Mouse (Mus musculus): ENCODE results near the gene Evi2b. TPM values are rescaled to one million over a fixed set of nuclear protein-coding genes. Genes with fewer than 3 reads are reported as not detected.

Evi2b gene
- polyA plus RNA-seq, 1 experiment = 0.30 TPM

GRCm38 (mm10) chr11:79528601-79529000, 5.0 kb upstream of the Evi2b start:
- peaks cover 48% of the 10 kb centered on the region for H3K36me3 ChIP-seq (ENCODE audit: control insufficient read depth, insufficient read depth)
- TF ChIP-seq CTCF (IDR thresholded peaks at IDR 0.05; ENCODE audit: control insufficient read depth, insufficient read depth, insufficient read length) (no peak), MYOD1 (IDR thresholded peaks at IDR 0.05; ENCODE audit: control insufficient read depth, insufficient read length, low read depth) (no peak), FOSL1 (IDR thresholded peaks at IDR 0.05; ENCODE audit: insufficient read depth, low read length, poor library complexity, severe bottlenecking) (no peak), MYOG (IDR thresholded peaks at IDR 0.05; ENCODE audit: control insufficient read depth, extremely low read depth, insufficient read length) (no peak), CEBPB (IDR thresholded peaks at IDR 0.05; ENCODE audit: low read depth) (no peak), USF1 (IDR thresholded peaks at IDR 0.05; ENCODE audit: low read depth) (no peak), MAX (IDR thresholded peaks at IDR 0.05) (no peak)
- no peaks in the 10 kb centered on the region for H3K27me3 ChIP-seq (ENCODE audit: control insufficient read depth, insufficient read depth, insufficient read length)

GRCm38 (mm10) chr11:79527739-79528384, 4.3 kb upstream of the Evi2b start:
- TF ChIP-seq MYOG (IDR thresholded peaks at IDR 0.05; ENCODE audit: control insufficient read depth, extremely low read depth, insufficient read length) (no peak), FOSL1 (IDR thresholded peaks at IDR 0.05; ENCODE audit: insufficient read depth, low read length, poor library complexity, severe bottlenecking) (no peak), MAX (IDR thresholded peaks at IDR 0.05) (no peak)
- H3K79me3 ChIP-seq (ENCODE audit: low read depth) = no peaks in the 10 kb centered on the region
- H3ac ChIP-seq (ENCODE audit: control insufficient read depth, insufficient read length, low read depth) = no peak overlapping the region
- peaks cover 48% of the 10 kb centered on the region for H3K36me3 ChIP-seq (ENCODE audit: control insufficient read depth, insufficient read depth)
- H3K27me3 ChIP-seq (ENCODE audit: control insufficient read depth, insufficient read depth, insufficient read length) = no peaks in the 10 kb centered on the region
- peaks cover 35% of the 10 kb centered on the region for H3K79me2 ChIP-seq (ENCODE audit: control insufficient read depth, insufficient read depth)
- no peak overlapping the region for H3K4me3 ChIP-seq (ENCODE audit: insufficient read depth, poor library complexity, severe bottlenecking)

More at GRCm38 (mm10) chr11:79528601-79529000, 5.0 kb upstream of the Evi2b start:
- Histone ChIP-seq H3K4me3 (ENCODE audit: insufficient read depth, poor library complexity, severe bottlenecking) (no peak overlapping the region), H3ac (ENCODE audit: control insufficient read depth, insufficient read length, low read depth) (no peak overlapping the region), H3K79me3 (ENCODE audit: low read depth) (no peaks in the 10 kb centered on the region), H3K79me2 (ENCODE audit: control insufficient read depth, insufficient read depth) (peaks cover 35% of the 10 kb centered on the region)

- no peak overlapping the region for H3K4me3 ChIP-seq (ENCODE audit: insufficient read depth, poor library complexity, severe bottlenecking)
- peaks cover 48% of the 10 kb centered on the region for H3K36me3 ChIP-seq (ENCODE audit: control insufficient read depth, insufficient read depth)
- peaks cover 35% of the 10 kb centered on the region for H3K79me2 ChIP-seq (ENCODE audit: control insufficient read depth, insufficient read depth)
- TF ChIP-seq MYOG (IDR thresholded peaks at IDR 0.05; ENCODE audit: control insufficient read depth, extremely low read depth, insufficient read length) = no peak
- no peak for TF ChIP-seq MYOD1 (IDR thresholded peaks at IDR 0.05; ENCODE audit: control insufficient read depth, insufficient read length, low read depth)
- TF ChIP-seq FOSL1 (IDR thresholded peaks at IDR 0.05; ENCODE audit: insufficient read depth, low read length, poor library complexity, severe bottlenecking) = no peak
- no peak for TF ChIP-seq USF1 (IDR thresholded peaks at IDR 0.05; ENCODE audit: low read depth)
- no peak for TF ChIP-seq CTCF (IDR thresholded peaks at IDR 0.05; ENCODE audit: control insufficient read depth, insufficient read depth, insufficient read length)
- no peak for TF ChIP-seq CEBPB (IDR thresholded peaks at IDR 0.05; ENCODE audit: low read depth)
- H3ac ChIP-seq (ENCODE audit: control insufficient read depth, insufficient read length, low read depth) = no peak overlapping the region
- H3K27me3 ChIP-seq (ENCODE audit: control insufficient read depth, insufficient read depth, insufficient read length) = no peaks in the 10 kb centered on the region
- no peaks in the 10 kb centered on the region for H3K79me3 ChIP-seq (ENCODE audit: low read depth)
These were observed 3.6 kb upstream of the Evi2b start for GRCm38 (mm10) chr11:79527015-79527738.

GRCm38 (mm10) chr11:79526549-79526948, 3.0 kb upstream of the Evi2b start:
- Histone ChIP-seq H3K27me3 (ENCODE audit: control insufficient read depth, insufficient read depth, insufficient read length) (no peaks in the 10 kb centered on the region), H3ac (ENCODE audit: control insufficient read depth, insufficient read length, low read depth) (no peak overlapping the region), H3K79me2 (ENCODE audit: control insufficient read depth, insufficient read depth) (peaks cover 30% of the 10 kb centered on the region), H3K79me3 (ENCODE audit: low read depth) (no peaks in the 10 kb centered on the region), H3K36me3 (ENCODE audit: control insufficient read depth, insufficient read depth) (peaks cover 46% of the 10 kb centered on the region), H3K4me3 (ENCODE audit: insufficient read depth, poor library complexity, severe bottlenecking) (no peak overlapping the region)
- TF ChIP-seq CTCF (IDR thresholded peaks at IDR 0.05; ENCODE audit: control insufficient read depth, insufficient read depth, insufficient read length) (no peak), FOSL1 (IDR thresholded peaks at IDR 0.05; ENCODE audit: insufficient read depth, low read length, poor library complexity, severe bottlenecking) (no peak), MYOD1 (IDR thresholded peaks at IDR 0.05; ENCODE audit: control insufficient read depth, insufficient read length, low read depth) (no peak), USF1 (IDR thresholded peaks at IDR 0.05; ENCODE audit: low read depth) (no peak), MAX (IDR thresholded peaks at IDR 0.05) (no peak), CEBPB (IDR thresholded peaks at IDR 0.05; ENCODE audit: low read depth) (no peak), MYOG (IDR thresholded peaks at IDR 0.05; ENCODE audit: control insufficient read depth, extremely low read depth, insufficient read length) (no peak)

GRCm38 (mm10) chr11:79524310-79524575, 681 bp upstream of the Evi2b start:
- no peak overlapping the region for H3ac ChIP-seq (ENCODE audit: control insufficient read depth, insufficient read length, low read depth)
- H3K36me3 ChIP-seq (ENCODE audit: control insufficient read depth, insufficient read depth) = peaks cover 53% of the 10 kb centered on the region
- TF ChIP-seq MYOG (IDR thresholded peaks at IDR 0.05; ENCODE audit: control insufficient read depth, extremely low read depth, insufficient read length) = no peak
- no peak for TF ChIP-seq CEBPB (IDR thresholded peaks at IDR 0.05; ENCODE audit: low read depth)
- no peak for TF ChIP-seq FOSL1 (IDR thresholded peaks at IDR 0.05; ENCODE audit: insufficient read depth, low read length, poor library complexity, severe bottlenecking)
- H3K27me3 ChIP-seq (ENCODE audit: control insufficient read depth, insufficient read depth, insufficient read length) = no peaks in the 10 kb centered on the region
- H3K79me2 ChIP-seq (ENCODE audit: control insufficient read depth, insufficient read depth) = peaks cover 41% of the 10 kb centered on the region
- no peak overlapping the region for H3K4me3 ChIP-seq (ENCODE audit: insufficient read depth, poor library complexity, severe bottlenecking)
- H3K79me3 ChIP-seq (ENCODE audit: low read depth) = no peaks in the 10 kb centered on the region

GRCm38 (mm10) chr11:79522944-79523343, 618 bp downstream of the Evi2b start:
- H3K36me3 ChIP-seq (ENCODE audit: control insufficient read depth, insufficient read depth) = peaks cover 41% of the 10 kb centered on the region
- H3K79me3 ChIP-seq (ENCODE audit: low read depth) = no peaks in the 10 kb centered on the region
- TF ChIP-seq MYOD1 (IDR thresholded peaks at IDR 0.05; ENCODE audit: control insufficient read depth, insufficient read length, low read depth) = no peak
- TF ChIP-seq CTCF (IDR thresholded peaks at IDR 0.05; ENCODE audit: control insufficient read depth, insufficient read depth, insufficient read length) = no peak
- no peak for TF ChIP-seq MYOG (IDR thresholded peaks at IDR 0.05; ENCODE audit: control insufficient read depth, extremely low read depth, insufficient read length)
- no peak for TF ChIP-seq FOSL1 (IDR thresholded peaks at IDR 0.05; ENCODE audit: insufficient read depth, low read length, poor library complexity, severe bottlenecking)
- no peak for TF ChIP-seq CEBPB (IDR thresholded peaks at IDR 0.05; ENCODE audit: low read depth)
- no peak for TF ChIP-seq MAX (IDR thresholded peaks at IDR 0.05)
- peaks cover 29% of the 10 kb centered on the region for H3K79me2 ChIP-seq (ENCODE audit: control insufficient read depth, insufficient read depth)
- H3K4me3 ChIP-seq (ENCODE audit: insufficient read depth, poor library complexity, severe bottlenecking) = no peak overlapping the region
- H3K27me3 ChIP-seq (ENCODE audit: control insufficient read depth, insufficient read depth, insufficient read length) = no peaks in the 10 kb centered on the region
- no peak overlapping the region for H3ac ChIP-seq (ENCODE audit: control insufficient read depth, insufficient read length, low read depth)

All from C2C12 (cell line).